Mouse (Mus musculus) T-helper 1 cell (primary cell): ENCODE results near the gene Olfr312.

Source experiments
- in situ Hi-C: fragments of 300-600 bp; cut with MboI, MseI; formaldehyde crosslinking; loops from one replicate; pipeline ENCODE4 v1.15.1; 2025; ENCODE audit warnings: high pct_unique_total_duplicates

Olfr312 gene

DNA sequence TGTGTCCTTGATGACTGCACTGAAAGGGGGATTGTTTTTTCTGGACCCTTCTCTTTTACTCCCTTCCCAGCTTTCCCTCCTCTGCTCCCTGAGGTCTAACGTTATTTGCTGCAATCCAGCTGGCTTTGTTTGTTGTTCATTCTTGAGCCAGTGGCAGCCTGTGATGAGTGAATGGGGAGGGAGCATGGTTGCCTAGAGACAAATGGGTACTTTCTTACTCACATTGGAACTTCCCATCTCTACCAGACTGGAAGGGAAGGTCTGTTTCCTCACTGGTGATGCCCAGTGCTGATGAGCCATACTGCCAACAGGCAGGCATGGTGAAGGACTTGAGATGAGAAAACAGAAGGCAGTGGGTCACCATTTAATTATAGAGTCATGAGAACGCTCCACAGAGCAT is 20.7 kb downstream of the Olfr312 start:
- in situ Hi-C loops: no loop called here

DNA sequence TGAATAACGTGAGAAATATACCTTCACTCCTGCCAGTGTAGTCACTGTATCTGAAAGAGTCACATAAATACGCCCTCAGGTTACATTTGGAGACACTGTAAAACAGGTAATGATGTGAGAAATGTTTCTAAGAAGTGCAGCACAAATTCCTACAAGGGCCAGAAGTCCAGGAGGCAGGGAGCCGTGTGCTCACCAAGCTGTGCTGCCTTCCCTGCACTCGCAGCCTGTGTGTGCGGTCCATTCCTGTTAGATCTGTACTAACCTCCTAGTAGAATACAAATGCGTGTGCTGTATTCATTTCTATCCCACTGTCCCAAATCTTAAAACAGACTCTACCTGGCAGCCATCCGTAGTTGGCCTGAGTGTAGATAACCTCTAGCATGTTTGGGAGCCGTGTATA is 31.7 kb downstream of the Olfr312 start:
- in situ Hi-C loops: no loop called here

DNA sequence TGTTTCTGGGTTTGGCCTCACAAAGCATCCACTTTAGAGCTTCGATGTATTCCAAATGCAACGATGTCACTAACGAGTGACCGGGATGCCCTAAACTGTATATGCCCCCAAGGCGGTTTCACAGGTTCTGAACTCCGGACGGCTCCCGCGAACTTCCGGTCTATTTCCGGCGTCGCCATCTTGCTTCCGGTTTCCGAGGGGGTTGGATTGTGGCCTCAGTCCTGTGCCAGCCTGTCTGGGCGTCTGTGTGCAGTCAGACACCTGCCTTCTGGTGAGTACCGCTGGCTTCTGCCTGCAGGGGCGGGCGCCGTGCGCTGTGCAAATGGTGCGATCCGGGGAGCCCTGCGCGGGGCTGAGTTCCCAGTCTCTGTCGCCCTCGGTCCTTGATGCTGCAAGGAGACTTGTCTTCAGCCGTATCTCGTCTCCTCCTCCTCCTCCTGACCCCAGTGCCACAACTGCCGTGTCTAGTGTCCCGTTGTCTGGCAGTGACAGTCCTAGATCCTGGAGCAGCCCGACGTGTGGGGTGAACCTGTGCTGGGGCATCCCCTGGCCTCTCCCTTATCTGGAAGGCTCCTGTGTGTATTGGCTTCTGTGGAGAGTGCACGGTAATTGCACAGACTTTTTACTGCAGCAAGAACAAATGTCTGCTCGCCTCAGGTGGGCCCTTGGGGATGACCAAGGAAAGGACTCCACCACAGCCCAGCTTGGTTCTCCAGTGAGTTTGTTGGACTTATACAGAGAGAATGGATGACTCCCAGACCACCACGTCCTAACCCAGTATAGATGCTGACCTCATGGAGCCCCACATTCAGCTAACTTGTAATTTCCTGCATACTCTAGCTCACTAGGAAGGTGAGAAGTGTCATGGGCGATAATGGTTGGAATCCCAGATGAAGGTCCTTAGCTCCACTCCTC is 38.3 kb downstream of the Olfr312 start, which contains the start of gene 2810021J22Rik:
Gene 2810021J22Rik (plus strand): TSS at position 178 of the 915 bp plus-strand sequence.
- in situ Hi-C loops: no loop called here

DNA sequence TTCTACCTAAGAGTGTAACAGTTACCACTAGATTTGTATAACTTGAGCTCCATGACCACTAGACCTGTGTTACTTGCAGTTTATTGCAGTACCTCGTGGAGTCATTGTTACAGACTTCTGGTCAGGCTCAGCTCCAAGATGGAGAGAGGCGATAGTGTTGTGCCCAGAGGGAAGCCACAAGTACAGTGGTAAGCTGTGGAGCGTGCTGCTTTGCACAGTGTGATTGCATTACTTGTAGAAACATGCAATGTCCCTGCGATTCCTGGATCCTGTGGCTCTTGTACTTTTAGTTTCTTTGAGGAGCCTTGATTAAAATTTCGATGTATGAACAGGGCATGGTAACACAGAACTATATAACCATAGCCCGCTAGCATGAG is 38.9 kb downstream of the Olfr312 start:
- in situ Hi-C loops: no loop called here

DNA sequence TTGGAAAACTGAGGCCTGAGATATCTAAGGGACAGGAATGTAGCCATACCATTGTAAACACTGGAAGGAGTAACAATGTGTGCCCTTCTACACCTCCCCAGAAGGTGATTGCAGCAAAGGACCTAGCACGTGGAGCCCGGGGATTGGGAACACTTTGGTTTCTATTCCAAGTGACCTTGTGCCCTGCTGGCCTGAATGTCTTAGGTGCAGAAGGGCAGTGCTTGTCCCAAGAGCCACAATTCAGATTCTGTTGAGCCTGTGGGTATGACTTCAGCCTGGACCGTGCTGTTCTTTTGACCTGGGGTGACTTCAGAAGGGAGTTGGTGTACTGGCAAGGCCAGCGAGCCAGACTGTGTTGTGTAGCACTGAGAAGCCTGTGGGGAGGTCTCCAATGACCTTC is 41.9 kb downstream of the Olfr312 start:
- in situ Hi-C loops: no loop called here

DNA sequence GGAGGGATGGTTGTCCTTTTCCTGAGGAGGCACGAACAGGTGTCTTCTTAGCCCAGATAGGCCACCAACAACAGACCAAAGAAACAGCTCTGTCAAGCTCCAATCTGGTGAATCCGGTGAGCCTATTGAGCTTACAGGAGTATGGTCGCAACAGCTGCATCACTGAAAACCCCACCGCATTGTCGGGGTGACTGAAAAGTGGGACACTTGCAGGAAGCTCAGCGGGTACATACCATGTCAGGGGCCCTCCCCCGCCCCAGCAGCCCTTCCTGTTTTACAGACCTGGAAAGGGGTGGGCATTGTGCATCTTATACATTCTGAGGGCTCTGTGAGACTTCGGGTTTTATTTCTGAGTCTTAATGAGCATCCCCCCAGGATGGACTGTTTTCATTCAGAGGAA is 54.7 kb downstream of the Olfr312 start:
- in situ Hi-C loops: no loop called here
